In genomic region chrX:9789542-9789941, GRCm38 (mm10) we compare ENCODE assay signal across 40 mouse cellular contexts. TPM values are rescaled to one million over a fixed set of nuclear protein-coding genes. Genes with fewer than 3 reads are reported as not detected.
"Had no signal": no experiment of that assay in that cellular context is flagged by ENCODE, and none has a peak within 500 bp of the region (broad histone marks: within the 10 kb centered on the region; RNA-seq: fewer than 3 reads in every experiment).

No protein-coding gene starts in this region.

- H3K4me1 ChIP-seq: heart, embryonic 10.5 days; heart, embryonic 12.5 days; hindbrain, embryonic 10.5 days; hindbrain, embryonic 12.5 days; intestine, embryonic 15.5 days; limb, embryonic 10.5 days; limb, embryonic 12.5 days; liver, embryonic 13.5 days; liver, embryonic 15.5 days had no signal

- DNase-seq: gastrocnemius, adult 2 months; gastrocnemius, postnatal 10 days; gastrocnemius, postnatal 25 days; heart, adult 18-20 months; heart, postnatal 10 days; heart, postnatal 4 days; kidney, adult 18-20 months; kidney, adult 8-10 months; kidney, postnatal 10 days; kidney, postnatal 25 days; kidney, postnatal 4 days; liver; liver, embryonic 13.5 days had no signal

- H3K9ac ChIP-seq: heart, embryonic 12.5 days; hindbrain, embryonic 12.5 days; hindbrain, embryonic 14.5 days; intestine, embryonic 15.5 days; limb, embryonic 12.5 days; liver, embryonic 13.5 days; liver, embryonic 15.5 days had no signal

- H3K27ac ChIP-seq: gastrocnemius, adult 2 months; heart, embryonic 10.5 days; hindbrain, embryonic 10.5 days; hindbrain, embryonic 12.5 days; hindbrain, embryonic 14.5 days; intestine, embryonic 15.5 days; layer of hippocampus, adult 2 months; left cerebral cortex, adult 2 months; limb, embryonic 10.5 days; limb, embryonic 12.5 days; liver, embryonic 13.5 days; liver, embryonic 15.5 days had no signal

- H3K9me3 ChIP-seq: heart, embryonic 10.5 days; heart, embryonic 12.5 days; hindbrain, embryonic 10.5 days; hindbrain, embryonic 12.5 days; intestine, embryonic 15.5 days; limb, embryonic 10.5 days; limb, embryonic 12.5 days; liver, embryonic 13.5 days; liver, embryonic 15.5 days had no signal

- H3K27me3 ChIP-seq: heart, embryonic 12.5 days; hindbrain, embryonic 12.5 days; intestine, embryonic 15.5 days; limb, embryonic 12.5 days; liver, embryonic 13.5 days; liver, embryonic 15.5 days had no signal

- ATAC-seq: hindbrain, embryonic 16.5 days; inflammation-experienced regulatory T-cells, adult 6 months; intestine, embryonic 15.5 days; intestine, postnatal 0 days had no signal

- H3K4me2 ChIP-seq: heart, embryonic 12.5 days; hindbrain, embryonic 12.5 days; hindbrain, embryonic 14.5 days; intestine, embryonic 15.5 days; limb, embryonic 12.5 days; liver, embryonic 11.5 days; liver, embryonic 13.5 days; liver, embryonic 15.5 days had no signal

- H3K36me3 ChIP-seq: heart, embryonic 10.5 days; heart, embryonic 12.5 days; hindbrain, embryonic 10.5 days; hindbrain, embryonic 12.5 days; intestine, embryonic 15.5 days; limb, embryonic 10.5 days; limb, embryonic 12.5 days; liver, embryonic 13.5 days; liver, embryonic 15.5 days had no signal

- H3K4me3 ChIP-seq: gastrocnemius, adult 2 months; heart, embryonic 10.5 days; heart, embryonic 12.5 days; hindbrain, embryonic 10.5 days; hindbrain, embryonic 12.5 days; intestine, embryonic 15.5 days; layer of hippocampus, adult 2 months; left cerebral cortex, adult 2 months; limb, embryonic 10.5 days; limb, embryonic 12.5 days; liver, embryonic 13.5 days; liver, embryonic 15.5 days had no signal

RNA-seq across cellular contexts. Expression of gene Hypm, which starts 57.2 kb away (rescaled TPM):
- total RNA-seq: gastrocnemius, adult 2 months; gastrocnemius, postnatal 10 days; gastrocnemius, postnatal 25 days; gastrocnemius, postnatal 4 days; granulocyte monocyte progenitor cell, adult 5-6 weeks; heart, adult 18-20 months; heart, adult 8-10 months; heart, postnatal 10 days; heart, postnatal 25 days; heart, postnatal 4 days; layer of hippocampus, adult 2 months; layer of hippocampus, postnatal 10 days; layer of hippocampus, postnatal 25 days; left cerebral cortex, adult 2 months; left cerebral cortex, postnatal 25 days had no signal
- polyA plus RNA-seq: heart, embryonic 10.5 days; heart, embryonic 12.5 days; heart, embryonic 14.5 days; heart, embryonic 16.5 days; hindbrain, embryonic 10.5 days; hindbrain, embryonic 12.5 days; hindbrain, embryonic 14.5 days; hindbrain, embryonic 16.5 days; inflammation-experienced regulatory T-cells, adult 6 months; intestine, embryonic 15.5 days; intestine, postnatal 0 days; kidney, embryonic 14.5 days; kidney, embryonic 16.5 days; limb, embryonic 10.5 days; limb, embryonic 12.5 days; limb, embryonic 14.5 days; liver, embryonic 11.5 days; liver, embryonic 13.5 days; liver, embryonic 15.5 days had no signal

RNA-seq across cellular contexts. Expression of gene H2al3, which starts 60.0 kb away (rescaled TPM):
- total RNA-seq: gastrocnemius, adult 2 months; gastrocnemius, postnatal 10 days; gastrocnemius, postnatal 25 days; gastrocnemius, postnatal 4 days; granulocyte monocyte progenitor cell, adult 5-6 weeks; heart, adult 18-20 months; heart, adult 8-10 months; heart, postnatal 10 days; heart, postnatal 25 days; heart, postnatal 4 days; layer of hippocampus, adult 2 months; layer of hippocampus, postnatal 10 days; layer of hippocampus, postnatal 25 days; left cerebral cortex, adult 2 months; left cerebral cortex, postnatal 25 days had no signal
- polyA plus RNA-seq: heart, embryonic 10.5 days; heart, embryonic 12.5 days; heart, embryonic 14.5 days; heart, embryonic 16.5 days; hindbrain, embryonic 10.5 days; hindbrain, embryonic 12.5 days; hindbrain, embryonic 14.5 days; hindbrain, embryonic 16.5 days; inflammation-experienced regulatory T-cells, adult 6 months; intestine, embryonic 15.5 days; intestine, postnatal 0 days; kidney, embryonic 14.5 days; kidney, embryonic 16.5 days; limb, embryonic 10.5 days; limb, embryonic 12.5 days; limb, embryonic 14.5 days; liver, embryonic 11.5 days; liver, embryonic 13.5 days; liver, embryonic 15.5 days had no signal
